Mouse (Mus musculus) frontal cortex, postnatal 36 days (tissue): Measurements from ENCODE around the gene Mb21d2.

Experiments used
- DNase-seq, 2 experiments: peaks; one replicate each; pipeline ENCODE4 v3.0.0; 2022; ENCODE audit warnings: low spot score in 2 of 2

Gene Mb21d2

DNA sequence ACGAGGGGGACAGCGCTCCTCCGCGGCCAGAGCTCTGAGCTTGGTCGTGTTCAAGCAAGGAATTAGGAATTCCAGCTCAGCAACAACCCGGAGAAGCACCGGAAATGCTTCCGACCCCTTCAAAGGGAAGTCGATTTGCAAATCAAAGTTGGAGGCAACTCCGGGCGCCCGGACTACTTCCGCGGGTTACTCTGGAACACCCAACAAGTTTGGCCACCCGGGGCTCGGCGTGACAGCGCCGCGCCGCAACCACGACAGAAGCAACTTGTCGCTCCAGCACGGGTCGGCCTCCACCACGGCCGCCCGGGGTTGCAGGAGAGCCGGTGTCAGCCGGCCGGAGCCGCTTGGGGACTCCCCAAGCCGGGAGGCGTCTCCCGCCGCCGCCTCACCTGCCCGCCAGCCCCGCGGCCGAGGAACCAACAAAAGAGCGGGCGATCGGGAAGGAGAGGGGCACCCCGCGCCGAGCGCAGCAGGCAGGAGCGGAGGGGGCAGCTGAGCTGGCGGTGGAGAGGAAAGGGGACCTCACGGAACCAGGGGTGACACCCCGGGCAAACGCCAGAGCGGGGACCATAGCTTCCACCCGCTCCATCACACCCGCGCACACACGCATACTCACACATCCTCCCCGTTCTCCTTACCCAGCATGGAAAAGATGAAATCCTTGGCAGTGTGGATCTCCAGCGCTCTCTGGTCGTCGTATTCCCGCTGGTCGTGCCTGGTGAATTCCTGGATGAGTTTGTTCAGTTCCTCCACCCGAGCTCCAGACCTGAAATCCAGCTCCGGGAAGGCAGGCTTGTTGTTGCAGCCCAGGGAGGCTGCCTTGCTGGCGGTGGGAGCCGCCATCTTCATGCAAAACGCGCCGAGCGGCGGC lies at the start of gene Mb21d2:
TSS of gene Mb21d2 (minus strand) at position 859 of the 871 bp plus-strand sequence.
- peak; percentile 57 to 68 for DNase-seq

DNA sequence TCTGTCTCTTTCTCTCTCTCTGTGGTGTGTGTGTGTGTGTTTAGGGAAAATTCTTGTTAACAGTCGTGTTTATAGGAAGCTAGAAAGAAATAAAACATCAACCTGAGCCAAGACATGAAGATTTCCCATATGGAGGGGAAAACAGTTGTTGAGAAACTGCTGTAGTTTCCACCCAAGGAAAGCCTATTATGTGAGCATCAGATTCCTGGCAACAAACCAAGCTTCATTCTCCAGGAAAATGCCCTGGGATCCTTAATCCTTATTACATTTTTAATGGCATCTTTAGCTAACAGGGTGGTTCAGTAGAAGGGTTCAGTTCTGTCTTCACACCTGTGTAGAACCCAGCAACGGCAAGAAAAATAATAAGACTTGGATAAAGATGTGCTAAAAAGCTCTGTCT lies 36.8 kb upstream of the Mb21d2 start:
- DNase-seq: no peak

- DNase-seq: peak in 1 of 2 experiments; percentile 9
Observed at GRCm38 (mm10) chr16:28964048-28964447, 34.6 kb upstream of the Mb21d2 start.

DNA sequence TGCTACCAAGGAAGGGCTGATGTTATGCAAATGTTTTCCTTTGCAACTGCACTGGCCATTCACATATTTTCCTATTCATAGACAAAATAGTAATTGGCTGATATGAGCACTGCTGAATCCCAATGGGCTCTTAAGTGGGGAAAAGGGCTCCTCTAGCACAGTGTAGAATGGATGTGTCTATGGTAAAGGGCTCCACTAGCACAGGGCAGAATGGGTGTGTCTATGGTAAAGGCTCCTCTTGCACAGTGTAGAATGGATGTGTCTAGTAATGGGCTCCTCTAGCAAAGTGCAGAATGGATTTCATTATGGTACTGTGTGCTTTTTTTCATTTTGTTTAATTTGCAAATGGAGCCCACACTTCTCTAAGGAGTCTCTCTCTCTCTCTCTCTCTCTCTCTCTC lies 33.5 kb upstream of the Mb21d2 start:
- DNase-seq: no peak

GRCm38 (mm10) chr16:28949810-28950209 lies 20.3 kb upstream of the Mb21d2 start:
- DNase-seq: no peak

- DNase-seq: no peak
Observed at GRCm38 (mm10) chr16:28943254-28943653, 13.8 kb upstream of the Mb21d2 start.

DNA sequence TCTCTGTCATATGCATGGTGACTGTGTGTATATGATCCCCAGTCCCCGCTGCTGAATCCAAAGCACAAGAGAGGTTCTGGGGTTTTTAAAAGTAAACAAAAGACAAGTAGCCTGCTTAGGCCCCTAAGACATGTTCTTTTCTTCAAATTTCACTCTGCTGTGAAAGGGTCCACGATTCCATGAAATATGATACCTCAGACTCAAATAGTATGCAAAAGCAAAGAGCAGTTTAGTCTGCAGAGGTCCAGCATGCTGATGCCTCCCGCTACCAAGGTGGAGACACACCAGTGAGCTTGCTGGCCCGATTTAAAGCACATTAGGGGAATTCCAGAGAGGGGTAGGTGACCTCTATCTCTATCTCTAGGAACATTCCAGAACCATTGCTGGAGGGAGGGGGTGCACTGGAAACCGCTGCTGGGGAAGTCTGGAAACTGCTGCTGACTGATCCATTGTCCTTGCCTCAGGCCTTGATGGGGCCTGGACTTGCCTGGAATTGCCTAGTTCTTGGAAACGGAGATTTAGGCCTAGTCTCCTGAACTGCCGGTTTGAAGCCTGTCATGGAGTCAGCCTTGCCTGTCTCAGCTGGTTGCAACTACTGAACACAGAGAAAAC lies 6.8 kb upstream of the Mb21d2 start:
- no peak for DNase-seq

DNA sequence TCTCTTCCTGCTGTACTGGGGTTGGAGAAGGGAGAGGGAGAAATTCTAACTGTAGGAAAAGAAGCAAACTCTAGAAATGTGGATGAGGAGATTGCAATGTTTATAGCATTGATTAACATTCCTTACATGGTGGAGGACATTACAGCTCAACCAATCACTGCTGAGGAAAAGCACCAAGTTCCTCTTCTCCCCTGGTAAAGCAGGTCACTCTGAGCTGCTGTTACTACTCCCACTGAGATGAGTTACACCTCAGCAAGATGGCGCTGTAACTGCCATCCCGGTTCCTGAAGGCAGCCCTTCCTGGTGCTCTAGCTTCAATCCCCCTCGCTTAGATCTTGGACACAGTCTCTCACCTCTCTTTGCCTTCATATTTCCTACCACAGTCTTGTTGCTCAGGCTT lies 6.2 kb upstream of the Mb21d2 start:
- DNase-seq: no peak

DNA sequence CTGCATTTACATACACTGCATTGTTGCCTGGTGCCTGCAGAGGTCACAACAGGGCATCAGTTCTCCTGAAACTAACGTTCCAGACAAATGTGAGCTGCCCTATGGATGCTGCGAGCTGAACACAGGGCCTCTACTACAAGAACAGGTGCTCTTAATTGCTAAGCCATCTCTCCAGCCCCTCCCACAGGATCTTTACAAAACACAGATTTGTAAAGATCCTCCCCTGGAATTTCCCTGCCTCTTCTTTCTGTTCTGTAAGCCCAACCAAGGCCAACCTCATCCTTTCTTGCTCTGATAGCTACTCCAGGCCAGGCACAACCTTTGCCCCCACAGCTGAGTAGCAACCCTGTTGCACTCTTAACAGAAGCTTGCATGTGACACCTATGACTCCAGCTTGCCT lies 1.7 kb upstream of the Mb21d2 start:
- no peak for DNase-seq

- DNase-seq: no peak
Observed at GRCm38 (mm10) chr16:28930426-28930825, 953 bp upstream of the Mb21d2 start.

DNA sequence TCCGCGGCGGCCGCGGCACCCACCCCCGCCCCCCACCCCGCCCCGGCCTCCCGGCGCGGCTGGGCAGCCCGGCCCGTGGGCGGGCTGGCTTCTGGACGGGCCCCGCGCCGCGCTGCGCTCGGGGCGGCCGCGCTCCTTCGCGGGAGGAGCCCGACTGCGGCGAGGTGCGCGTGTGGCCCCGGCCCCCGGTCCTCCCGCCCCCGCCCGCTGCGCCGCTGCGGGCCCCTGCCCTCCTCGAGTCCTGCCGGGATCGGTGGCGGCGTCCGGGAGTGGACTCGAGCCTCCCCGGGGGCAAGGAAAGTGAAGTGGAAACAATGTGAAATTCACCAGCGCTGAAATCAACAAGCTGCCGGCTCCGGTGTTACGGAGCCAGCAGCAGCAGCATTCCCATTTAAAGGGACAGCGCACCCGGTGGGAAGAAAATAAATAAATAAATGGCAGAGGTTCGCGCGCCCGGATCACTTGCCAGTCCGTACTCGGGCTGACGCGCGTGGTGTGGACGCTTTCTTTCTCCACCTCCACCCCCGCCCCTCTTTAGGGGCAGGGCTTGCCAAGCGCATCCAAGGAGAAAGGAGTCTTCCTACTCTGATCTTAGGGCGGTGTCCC lies 316 bp upstream of the Mb21d2 start:
- DNase-seq: peak; percentile 56 to 62

DNA sequence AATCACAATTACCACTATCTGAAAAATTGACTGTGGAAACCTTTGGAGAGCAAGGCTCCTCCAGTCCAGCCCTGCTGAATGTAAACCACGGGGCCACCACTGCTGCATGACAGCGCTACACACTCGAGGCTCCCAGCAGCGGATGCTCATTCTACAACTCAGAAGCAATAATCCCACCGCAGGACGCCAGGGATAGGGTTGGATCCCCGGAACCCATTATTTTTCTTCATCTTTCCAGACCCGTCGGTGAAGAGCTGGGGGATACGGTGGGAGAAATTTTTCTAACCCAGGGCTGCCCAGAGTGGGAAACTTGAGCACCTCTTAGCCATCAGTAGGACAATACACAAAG lies 1.0 kb downstream of the Mb21d2 start:
- peak in 1 of 2 experiments; percentile 51 for DNase-seq

DNA sequence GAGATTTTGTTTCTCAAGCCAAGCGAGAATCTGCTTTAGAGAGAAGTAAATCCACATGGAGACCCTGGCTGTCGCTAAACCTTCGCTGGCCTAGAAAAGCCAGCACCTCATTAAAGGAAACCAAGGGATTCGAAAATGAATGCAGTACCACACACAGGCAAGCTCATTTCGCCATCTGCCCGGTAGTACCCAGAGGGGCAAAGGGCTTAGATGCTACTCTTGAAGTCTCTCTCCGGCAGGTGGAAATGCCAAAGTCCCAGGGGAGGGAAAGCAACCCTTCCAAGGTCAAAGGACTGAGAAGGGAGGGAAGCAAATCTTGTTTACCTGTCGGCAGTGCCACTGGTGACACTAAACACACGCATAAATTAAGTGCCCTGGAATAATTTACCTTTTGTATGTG lies 2.1 kb downstream of the Mb21d2 start:
- no peak for DNase-seq

GRCm38 (mm10) chr16:28919320-28919885 lies 10.1 kb downstream of the Mb21d2 start:
- DNase-seq: no peak

DNA sequence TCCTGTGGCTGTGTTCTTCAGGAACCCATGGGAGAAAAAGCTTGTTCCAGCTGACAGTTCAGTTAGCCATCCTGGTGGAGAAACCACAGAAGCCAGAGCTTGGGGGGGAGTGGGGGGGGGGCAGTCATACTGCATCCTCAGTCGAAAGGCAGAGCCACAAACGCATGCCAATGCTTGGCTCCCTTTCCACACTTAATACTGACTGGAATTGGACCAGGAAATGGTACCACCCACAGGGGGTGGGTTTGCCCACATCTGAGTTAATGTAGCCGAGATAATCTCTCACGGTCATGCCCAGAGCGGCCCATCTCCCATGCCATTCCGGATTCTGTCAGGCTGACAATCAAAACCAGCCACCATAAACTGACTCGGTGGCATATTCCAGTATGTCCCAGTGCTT lies 14.1 kb downstream of the Mb21d2 start:
- no peak for DNase-seq

DNA sequence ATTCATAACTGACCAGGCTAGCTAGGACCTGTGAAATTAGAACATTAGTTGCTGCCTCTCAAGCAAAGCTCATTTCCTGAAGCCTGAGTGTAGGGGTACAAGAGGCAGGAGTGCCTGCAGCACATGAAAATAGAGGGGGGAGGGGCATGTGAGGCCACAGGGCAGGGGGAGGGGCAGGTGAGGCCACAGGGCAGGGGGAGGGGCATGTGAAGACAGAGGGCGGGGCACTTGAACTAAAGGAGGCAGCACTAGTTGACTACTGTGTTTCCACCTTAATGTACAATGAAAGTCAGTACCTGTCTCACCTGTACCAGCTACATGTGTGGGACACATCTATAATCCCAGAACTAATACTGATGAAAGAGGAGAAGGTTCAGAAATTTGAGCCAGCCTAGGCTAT lies 14.8 kb downstream of the Mb21d2 start:
- DNase-seq: no peak

DNA sequence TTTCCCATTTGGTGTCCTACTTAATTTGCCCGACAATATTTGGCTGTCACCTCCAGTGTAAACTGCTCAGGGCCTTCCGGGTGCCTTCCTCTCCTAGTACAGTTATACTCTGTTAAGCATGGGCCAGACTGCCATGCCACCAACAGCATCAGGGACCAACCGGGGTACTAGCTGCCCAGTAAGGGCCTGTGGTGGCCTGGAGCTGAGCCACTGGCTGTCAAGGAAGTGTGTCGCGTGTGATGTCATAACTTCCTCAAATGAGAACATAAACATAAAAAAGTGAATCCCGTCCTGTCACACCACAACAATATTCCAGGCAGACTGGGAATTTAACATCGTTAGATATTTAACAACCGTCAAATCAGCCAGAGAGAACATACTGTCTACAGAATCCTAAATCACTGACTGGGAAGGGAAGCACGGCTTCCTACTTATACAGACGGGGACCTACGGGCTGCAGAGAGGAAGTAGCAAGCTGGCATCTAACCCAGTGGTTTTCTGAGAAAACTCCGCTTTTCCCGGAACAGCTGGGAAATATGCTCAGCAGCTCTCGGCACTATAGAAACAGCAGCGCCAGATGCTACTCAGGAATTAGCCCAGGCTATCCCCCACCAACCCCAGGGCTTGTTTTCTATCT lies 17.9 kb downstream of the Mb21d2 start:
- DNase-seq: no peak

GRCm38 (mm10) chr16:28906370-28907275 lies 22.9 kb downstream of the Mb21d2 start:
- no peak for DNase-seq

GRCm38 (mm10) chr16:28905567-28906289 lies 23.7 kb downstream of the Mb21d2 start:
- DNase-seq: no peak
